Mouse (Mus musculus): ENCODE measurements at regions not wholly inside any gene's neighbourhood (a gene's known extent, or its start where the extent isn't known, plus 50 kb on each side); places are given as distances from the start of the nearest gene placed in this dataset.

GRCm38 (mm10) chr8:47769452-47769851, 52.5 kb upstream of the Cldn24 start:
- intact Hi-C loops (cut with DNase I; ENCODE audit: low total_unique reads) = no loop called here

GRCm38 (mm10) chr8:47768751-47769150, 53.2 kb upstream of the Cldn24 start:
- intact Hi-C loops (cut with DNase I; ENCODE audit: low total_unique reads) = no loop called here
- no peak for DNase-seq

More at GRCm38 (mm10) chr8:47769452-47769851, 52.5 kb upstream of the Cldn24 start:
- DNase-seq = no peak

- peak; percentile 67 for DNase-seq
- intact Hi-C loops (cut with DNase I; ENCODE audit: low total_unique reads) = no loop called here
Measured at GRCm38 (mm10) chr8:47764480-47764879, 50.7 kb upstream of the Cdkn2aip start.

GRCm38 (mm10) chr8:47764068-47764467, 50.3 kb upstream of the Cdkn2aip start:
- intact Hi-C loops (cut with DNase I; ENCODE audit: low total_unique reads) = no loop called here
- DNase-seq = no peak

All from gastrocnemius, postnatal 14 days (tissue).